Mouse (Mus musculus) liver, embryonic 15.5 days (tissue): ENCODE data around the gene Ppp1r16b. TPM values are rescaled to one million over a fixed set of nuclear protein-coding genes. Genes with fewer than 3 reads are reported as not detected.
"Not testable (repeated sequence)": the region's sequence is repeated elsewhere in the genome, so short reads cannot be mapped to it uniquely, and the experiment has no call there.

Experiments
- ATAC-seq: fragments of 200-750 bp; cut with Nextera tagmentation; 2 replicates; pipeline ENCODE4 v1.8.0; 2017; ENCODE audit warnings: moderate number of reproducible peaks, mild to moderate bottlenecking, moderate library complexity; ENCODE audit not compliant: insufficient read depth
- H3K27ac ChIP-seq: fragments of 300-500 bp; sonication (generic); replicated peaks from 2 replicates; pipeline ENCODE4 v1.5.1; 2015; ENCODE audit warnings: mild to moderate bottlenecking, inconsistent platforms
- H3K27me3 ChIP-seq: fragments of 300-500 bp; sonication (generic); 2 replicates; pipeline ENCODE4 v1.6.1; 2015; ENCODE audit warnings: mild to moderate bottlenecking, inconsistent platforms
- H3K36me3 ChIP-seq: fragments of 300-500 bp; sonication (generic); replicated peaks from 2 replicates; pipeline ENCODE4 v1.6.1; 2015; ENCODE audit warnings: moderate library complexity, mild to moderate bottlenecking, inconsistent platforms
- H3K4me1 ChIP-seq: fragments of 300-500 bp; sonication (generic); replicated peaks from 2 replicates; pipeline ENCODE4 v1.6.1; 2015; ENCODE audit warnings: inconsistent platforms
- H3K4me2 ChIP-seq: fragments of 300-500 bp; sonication (generic); 2 replicates; pipeline ENCODE4 v1.6.1; 2015; ENCODE audit warnings: moderate library complexity, mild to moderate bottlenecking, inconsistent platforms
- H3K4me3 ChIP-seq: fragments of 300-500 bp; sonication (generic); replicated peaks from 2 replicates; pipeline ENCODE4 v1.5.1; 2015; ENCODE audit warnings: mild to moderate bottlenecking, inconsistent platforms
- H3K9ac ChIP-seq: fragments of 300-500 bp; sonication (generic); 2 replicates; pipeline ENCODE4 v1.6.1; 2015; ENCODE audit warnings: moderate library complexity, mild to moderate bottlenecking, inconsistent platforms
- H3K9me3 ChIP-seq: fragments of 300-500 bp; sonication (generic); replicated peaks from 2 replicates; pipeline ENCODE4 v1.6.1; 2016; ENCODE audit warnings: inconsistent platforms
- WGBS: fragments of 180-500 bp; shearing (Covaris S2); methylation state at CpG from one replicate; pipeline ENCODE4 v1.1.7; 2015; ENCODE audit warnings: mixed read lengths; ENCODE audit not compliant: insufficient replicate concordance; 5-methylcytosine and 5-hydroxymethylcytosine counted together
- polyA plus RNA-seq: library from polyadenylated mRNA; unstranded; fragments of >200 nt; fragmentation: Nextera tagmentation; extraction: Ambion mirVana; gene quantifications from 2 replicates; pipeline ENCODE4 v1.2.1, GENCODE M21; 2015

Gene Ppp1r16b
- polyA plus RNA-seq, 1 experiment from 2014 or later = 1.2 TPM

DNA sequence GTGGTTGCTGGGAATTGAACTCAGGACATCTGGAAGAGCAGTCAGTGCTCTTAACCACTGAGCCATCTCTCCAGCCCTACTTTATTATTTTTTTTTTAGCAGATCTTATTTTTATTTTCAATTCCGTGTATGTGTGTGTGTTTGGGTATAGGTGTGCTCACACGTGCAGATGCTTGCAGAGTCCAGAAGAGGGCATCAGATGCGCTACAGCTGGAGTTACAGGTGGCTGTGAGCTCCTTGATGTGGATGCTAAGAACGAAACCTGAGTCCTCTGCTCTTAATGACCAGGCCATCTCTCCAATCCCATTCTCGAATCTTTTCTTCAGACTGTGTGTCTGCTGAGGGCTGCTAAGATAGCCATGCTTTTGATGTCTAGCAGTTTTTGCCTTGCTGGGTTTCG, 61.1 kb downstream of the Ppp1r16b start:
- Histone ChIP-seq H3K9me3 (no peaks in the 10 kb centered on the region), H3K27me3 (peaks cover 9% of the 10 kb centered on the region; the same call in 1 of the 2 replicates), H3K4me3 (no peak overlapping the region), H3K27ac (no peak overlapping the region), H3K4me1 (no peaks in the 10 kb centered on the region; the same call in 1 of the 2 replicates), H3K36me3 (no peaks in the 10 kb centered on the region), H3K4me2 (no peak overlapping the region), H3K9ac (no peak overlapping the region)
- ATAC-seq = no peak
- 55% methylated on average over 6 of the region's 6 CpGs for WGBS

DNA sequence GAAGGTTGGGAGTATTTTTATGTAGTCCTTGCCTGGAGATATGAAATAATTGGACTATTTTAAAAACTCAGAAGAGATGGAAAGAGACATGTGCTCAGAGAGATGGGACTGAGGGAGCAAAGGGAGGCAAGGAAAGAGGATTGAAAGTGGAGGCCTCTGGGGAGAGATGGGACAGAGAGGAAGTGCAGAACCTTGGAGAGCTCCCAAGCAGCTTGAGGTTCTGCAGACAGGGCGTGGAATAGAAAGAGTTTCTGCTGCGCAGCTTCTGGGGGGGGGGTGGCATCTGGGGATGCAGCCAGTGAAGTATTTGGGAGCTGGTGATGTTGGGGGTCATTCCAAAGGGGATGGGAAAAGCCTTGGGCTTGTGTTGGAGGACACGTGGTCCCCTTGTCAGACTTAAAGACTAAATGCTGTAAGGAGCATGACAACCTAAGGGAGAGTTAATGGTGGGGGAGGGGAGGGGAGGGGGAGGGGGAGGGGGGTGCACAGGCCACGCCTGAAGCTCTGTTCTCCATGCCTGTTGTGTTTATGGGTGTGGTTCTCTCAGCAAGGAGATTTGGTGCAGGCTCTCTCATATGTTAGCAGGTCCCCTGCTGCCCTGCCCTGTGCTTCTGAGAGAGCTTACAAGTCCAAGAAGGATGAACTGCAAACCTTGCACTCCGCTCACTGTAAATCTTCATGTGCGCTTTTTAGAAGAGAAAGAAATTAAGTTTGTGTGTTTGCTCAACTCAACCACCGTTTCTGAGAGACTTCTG, 63.0 kb downstream of the Ppp1r16b start:
- Histone ChIP-seq H3K36me3 (no peaks in the 10 kb centered on the region), H3K9me3 (no peaks in the 10 kb centered on the region), H3K9ac (no peak overlapping the region), H3K4me1 (no peaks in the 10 kb centered on the region), H3K27ac (no peak overlapping the region), H3K27me3 (no peaks in the 10 kb centered on the region), H3K4me2 (no peak overlapping the region), H3K4me3 (no peak overlapping the region)
- ATAC-seq = no peak
- WGBS = 42% methylated on average over 7 of the region's 7 CpGs

DNA sequence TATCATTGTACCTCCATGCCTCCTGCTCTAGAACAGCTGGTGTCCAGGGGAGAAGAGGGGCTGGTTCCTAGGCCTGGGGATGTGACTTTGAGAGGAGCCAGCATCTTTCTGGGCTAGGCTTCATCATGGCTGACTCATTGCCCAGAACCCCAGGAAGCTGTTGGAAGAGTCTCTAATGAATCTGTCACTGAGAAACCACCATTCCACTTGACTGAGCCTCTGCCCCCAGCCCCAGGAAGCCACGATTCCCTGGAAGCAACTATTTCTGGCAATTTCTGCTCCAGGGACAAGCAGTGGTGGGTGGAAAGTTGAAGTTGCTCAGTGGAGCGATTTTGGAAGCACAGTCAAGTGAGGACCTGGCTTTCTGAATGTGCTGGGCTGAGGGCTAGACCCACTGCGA, 65.7 kb downstream of the Ppp1r16b start:
- no peaks in the 10 kb centered on the region for H3K36me3 ChIP-seq
- H3K4me3 ChIP-seq = no peak overlapping the region
- H3K4me2 ChIP-seq = no peak overlapping the region
- H3K27me3 ChIP-seq = no peaks in the 10 kb centered on the region
- no peaks in the 10 kb centered on the region for H3K9me3 ChIP-seq
- 43% methylated on average over 3 of the region's 3 CpGs for WGBS
- ATAC-seq = no peak
- no peak overlapping the region for H3K9ac ChIP-seq
- no peak overlapping the region for H3K27ac ChIP-seq
- H3K4me1 ChIP-seq = no peaks in the 10 kb centered on the region

DNA sequence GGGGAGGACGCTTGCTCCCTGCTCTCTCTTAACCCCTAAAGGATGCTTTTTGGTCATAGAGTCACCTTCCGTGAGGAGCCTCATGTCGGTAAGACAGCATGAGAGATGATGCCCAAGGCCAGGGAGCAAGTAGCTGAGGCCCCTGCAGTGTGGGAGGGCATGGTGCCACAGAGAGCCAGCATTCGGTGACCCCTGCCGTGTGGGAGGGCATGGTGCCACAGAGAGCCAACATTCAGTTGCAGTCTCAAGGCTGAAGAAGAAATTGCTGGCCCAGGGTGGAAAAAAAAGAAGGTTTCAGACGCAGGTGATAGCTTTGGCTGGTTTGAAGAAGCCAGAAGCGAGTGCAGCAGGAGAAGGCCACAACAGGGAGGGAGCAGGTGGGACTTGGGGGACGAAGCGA, 67.3 kb downstream of the Ppp1r16b start:
- Histone ChIP-seq H3K27ac (no peak overlapping the region), H3K27me3 (no peaks in the 10 kb centered on the region), H3K4me1 (no peaks in the 10 kb centered on the region), H3K36me3 (no peaks in the 10 kb centered on the region), H3K9ac (no peak overlapping the region), H3K9me3 (no peaks in the 10 kb centered on the region), H3K4me3 (no peak overlapping the region), H3K4me2 (no peak overlapping the region)
- 65% methylated on average over 9 of the region's 9 CpGs for WGBS
- ATAC-seq = no peak

DNA sequence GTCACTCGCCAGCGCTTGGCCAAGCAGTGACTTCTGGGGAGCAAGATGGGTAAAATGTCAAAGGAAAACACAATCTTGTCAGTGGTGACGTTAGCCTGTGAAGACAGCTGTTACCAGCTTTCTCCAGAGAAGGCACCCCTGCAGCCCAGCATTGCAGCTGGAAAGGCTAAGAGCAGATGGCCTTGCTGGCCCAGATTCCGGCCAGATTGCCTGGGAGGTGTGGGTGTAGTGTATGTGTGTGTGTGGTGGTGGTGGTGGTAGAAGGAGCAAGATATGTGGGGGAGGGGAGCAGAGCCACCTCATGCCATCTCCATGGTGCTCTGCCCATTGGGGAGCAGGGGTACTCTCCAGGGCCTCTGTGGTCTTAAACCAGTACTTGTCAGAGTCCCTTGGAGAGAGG, 67.9 kb downstream of the Ppp1r16b start:
- H3K27me3 ChIP-seq = no peaks in the 10 kb centered on the region
- no peak overlapping the region for H3K27ac ChIP-seq
- H3K4me1 ChIP-seq = no peaks in the 10 kb centered on the region
- no peaks in the 10 kb centered on the region for H3K36me3 ChIP-seq
- H3K4me2 ChIP-seq = no peak overlapping the region
- no peak overlapping the region for H3K9ac ChIP-seq
- WGBS = 63% methylated on average over 4 of the region's 4 CpGs
- H3K9me3 ChIP-seq = no peaks in the 10 kb centered on the region
- ATAC-seq = no peak
- no peak overlapping the region for H3K4me3 ChIP-seq

DNA sequence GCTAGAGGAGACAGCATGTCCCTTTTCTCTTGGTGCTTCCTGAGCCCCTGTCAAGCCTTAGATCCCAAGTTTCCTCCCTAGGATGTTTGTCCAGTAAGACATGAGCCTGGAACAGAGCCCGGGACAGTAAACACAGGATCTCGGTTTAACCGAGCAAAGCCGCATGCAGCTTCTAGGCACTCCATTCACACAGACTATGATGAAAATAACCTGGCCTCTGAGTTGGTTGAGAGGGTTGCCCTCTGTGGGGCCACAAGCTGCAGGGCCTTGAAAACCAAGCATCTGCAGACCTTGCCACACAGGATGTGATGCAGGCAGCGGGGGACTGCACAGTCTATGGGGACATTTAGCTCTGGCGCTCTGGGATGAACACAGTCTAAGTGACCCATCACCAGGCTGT, 68.7 kb downstream of the Ppp1r16b start:
- ATAC-seq = no peak
- no peaks in the 10 kb centered on the region for H3K4me1 ChIP-seq
- H3K27me3 ChIP-seq = no peaks in the 10 kb centered on the region
- no peak overlapping the region for H3K9ac ChIP-seq
- 60% methylated on average over 6 of the region's 6 CpGs for WGBS
- no peak overlapping the region for H3K4me2 ChIP-seq
- no peak overlapping the region for H3K4me3 ChIP-seq
- no peaks in the 10 kb centered on the region for H3K9me3 ChIP-seq
- H3K36me3 ChIP-seq = no peaks in the 10 kb centered on the region
- H3K27ac ChIP-seq = no peak overlapping the region

DNA sequence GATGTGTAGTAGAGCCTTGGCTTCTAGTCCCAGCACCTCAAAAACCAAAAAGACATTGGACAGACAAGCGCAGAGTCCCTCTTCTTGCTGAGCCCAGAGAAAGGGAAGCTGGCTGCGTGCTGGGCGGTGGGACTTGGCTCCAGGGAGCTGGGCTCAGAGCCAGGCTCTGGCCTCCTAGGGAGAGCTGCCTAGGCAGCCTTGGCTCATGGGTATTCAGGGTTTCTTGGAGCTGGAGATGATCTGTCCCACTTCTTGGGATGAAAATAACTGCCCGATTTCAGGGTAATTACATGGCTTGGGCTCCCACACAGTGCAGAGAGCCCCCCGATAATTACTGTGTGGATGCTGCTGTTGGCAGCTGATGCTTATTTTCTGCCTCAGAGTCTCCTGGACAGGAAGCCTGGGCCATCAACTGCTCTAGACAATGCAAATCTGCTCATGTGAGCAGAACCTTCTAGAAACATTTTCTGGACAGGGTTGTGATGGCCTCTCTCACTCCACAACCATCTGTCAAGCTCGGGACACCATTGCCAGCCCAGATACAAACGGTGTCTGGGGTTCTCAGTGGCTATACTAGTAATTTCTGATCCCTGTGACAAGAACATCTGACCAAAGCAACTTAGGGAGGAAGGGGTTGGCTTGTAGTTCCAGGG, 69.4 kb downstream of the Ppp1r16b start:
- 65% methylated on average over 7 of the region's 7 CpGs for WGBS
- no peak overlapping the region for H3K4me2 ChIP-seq
- H3K4me1 ChIP-seq = no peaks in the 10 kb centered on the region
- no peak overlapping the region for H3K27ac ChIP-seq
- H3K9ac ChIP-seq = no peak overlapping the region
- no peak overlapping the region for H3K4me3 ChIP-seq
- H3K36me3 ChIP-seq = no peaks in the 10 kb centered on the region
- H3K9me3 ChIP-seq = no peaks in the 10 kb centered on the region
- H3K27me3 ChIP-seq = no peaks in the 10 kb centered on the region
- ATAC-seq = no peak

DNA sequence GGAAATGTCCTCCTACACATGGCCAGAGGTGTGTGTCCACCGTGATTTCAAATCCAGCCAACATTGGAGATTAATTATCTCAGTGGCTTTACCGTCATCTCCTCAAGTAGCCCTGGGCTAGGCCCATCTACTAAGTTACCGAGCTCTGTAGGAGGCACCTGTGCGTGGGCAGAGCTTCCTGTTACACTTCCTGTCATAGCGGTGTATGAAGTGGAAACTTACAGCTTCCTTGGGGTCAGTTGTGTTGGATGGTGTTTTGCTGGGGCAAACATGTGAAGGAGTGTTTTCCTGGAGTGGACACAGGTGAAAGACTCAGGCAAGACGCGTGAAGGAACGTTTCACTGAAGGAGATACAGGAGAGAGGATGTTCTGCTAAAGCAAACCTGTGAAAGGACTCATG, 70.1 kb downstream of the Ppp1r16b start:
- no peaks in the 10 kb centered on the region for H3K27me3 ChIP-seq
- WGBS = 51% methylated on average over 8 of the region's 8 CpGs
- no peak overlapping the region for H3K4me2 ChIP-seq
- H3K27ac ChIP-seq = no peak overlapping the region
- H3K36me3 ChIP-seq = no peaks in the 10 kb centered on the region
- no peak for ATAC-seq
- no peaks in the 10 kb centered on the region for H3K4me1 ChIP-seq
- H3K9me3 ChIP-seq = no peaks in the 10 kb centered on the region
- no peak overlapping the region for H3K4me3 ChIP-seq
- H3K9ac ChIP-seq = no peak overlapping the region

DNA sequence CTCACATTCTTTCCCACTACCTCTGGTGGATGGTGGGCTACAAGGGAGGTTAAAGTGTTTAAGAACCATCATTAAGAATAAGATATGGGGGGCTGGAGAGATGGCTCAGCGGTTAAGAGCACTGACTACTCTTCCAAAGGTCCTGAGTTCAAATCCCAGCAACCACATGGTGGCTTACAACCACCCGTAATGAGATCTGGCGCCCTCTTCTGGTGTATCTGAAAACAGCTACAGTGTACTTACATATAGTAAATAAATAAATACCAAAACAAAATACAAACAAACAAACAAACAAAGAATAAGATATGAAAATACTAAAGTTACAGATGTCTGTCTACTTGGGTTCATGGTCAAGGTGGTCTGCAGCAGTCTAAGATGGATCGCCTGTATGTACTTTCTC, 71.0 kb downstream of the Ppp1r16b start:
- H3K9ac ChIP-seq, ATAC-seq, H3K36me3 ChIP-seq, H3K27ac ChIP-seq, H3K4me1 ChIP-seq, H3K4me2 ChIP-seq, H3K27me3 ChIP-seq, H3K9me3 ChIP-seq, H3K4me3 ChIP-seq: not testable (repeated sequence)
- WGBS = 69% methylated on average over 4 of the region's 4 CpGs

DNA sequence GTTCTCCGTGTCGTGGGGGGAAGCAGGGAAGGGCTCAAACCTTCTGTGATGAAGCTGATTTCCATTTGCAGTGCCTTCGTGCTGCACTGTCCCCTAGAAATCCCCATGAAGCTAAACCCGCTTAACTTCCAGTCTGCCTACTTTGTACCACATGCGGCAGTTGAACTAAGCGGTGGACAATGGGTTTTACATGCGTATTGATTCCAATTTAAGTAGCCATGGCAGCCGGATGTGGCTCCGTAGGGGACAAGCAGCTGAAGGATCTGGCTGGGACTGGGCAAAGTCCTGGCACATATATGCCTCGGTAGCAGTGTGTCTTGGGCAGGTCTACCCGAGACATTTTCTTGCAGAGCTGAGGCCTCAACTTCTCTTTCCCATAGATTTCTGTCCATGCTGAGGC, 73.4 kb downstream of the Ppp1r16b start:
- 70% methylated on average over 11 of the region's 11 CpGs for WGBS

DNA sequence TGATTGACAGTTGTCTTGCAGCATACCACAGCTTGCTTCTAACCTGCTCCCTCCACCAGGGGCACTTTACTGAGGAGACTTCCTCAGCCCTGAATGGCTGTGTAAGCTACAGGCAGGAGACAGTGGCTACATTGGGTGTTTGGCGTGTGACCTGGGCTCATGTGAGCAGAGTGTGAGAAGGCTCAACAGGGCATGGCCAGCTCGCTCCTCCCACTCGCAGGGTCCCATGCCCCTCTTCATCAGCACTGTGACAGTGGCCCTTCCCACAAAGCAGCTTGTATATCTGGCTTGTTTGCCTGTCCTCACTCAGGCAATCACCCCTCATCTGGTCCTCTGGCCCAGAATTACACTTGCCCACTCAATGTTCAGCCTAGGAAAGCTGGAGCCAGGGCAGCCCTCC, 73.9 kb downstream of the Ppp1r16b start:
- H3K9ac ChIP-seq = no peak overlapping the region
- H3K27ac ChIP-seq = no peak overlapping the region
- no peak for ATAC-seq
- no peaks in the 10 kb centered on the region for H3K36me3 ChIP-seq
- no peaks in the 10 kb centered on the region for H3K27me3 ChIP-seq
- no peak overlapping the region for H3K4me2 ChIP-seq
- WGBS = 67% methylated on average over 3 of the region's 3 CpGs
- no peaks in the 10 kb centered on the region for H3K4me1 ChIP-seq
- H3K9me3 ChIP-seq = no peaks in the 10 kb centered on the region
- H3K4me3 ChIP-seq = no peak overlapping the region

More for the DNA sequence above, 73.4 kb downstream of the Ppp1r16b start:
- ATAC-seq = no peak
- Histone ChIP-seq H3K4me1 (no peaks in the 10 kb centered on the region), H3K4me3 (no peak overlapping the region), H3K9ac (no peak overlapping the region), H3K27ac (no peak overlapping the region), H3K4me2 (no peak overlapping the region), H3K9me3 (no peaks in the 10 kb centered on the region), H3K36me3 (no peaks in the 10 kb centered on the region), H3K27me3 (no peaks in the 10 kb centered on the region)
